In the genomic region with DNA sequence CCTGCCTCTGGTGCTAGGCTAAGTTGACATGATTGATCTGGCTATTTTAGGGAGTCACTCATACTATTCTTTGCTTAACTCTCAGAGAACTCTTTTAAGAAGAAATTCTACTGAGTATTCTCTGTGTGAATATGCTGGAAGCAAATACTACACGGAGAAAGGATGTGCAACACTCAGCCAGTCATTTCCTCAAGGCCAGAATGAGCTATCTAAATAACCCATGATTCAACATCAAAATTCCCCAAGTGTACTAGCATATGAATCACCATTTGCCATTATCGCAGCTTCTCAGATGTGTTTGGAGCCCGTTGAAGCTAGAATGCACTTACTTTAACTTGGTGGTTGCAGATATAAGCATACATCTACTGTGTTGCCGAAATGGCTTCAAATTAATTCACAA, we compare ENCODE assay signal across 20 mouse cellular contexts.
DNase-seq lines count a peak whose midpoint lies in the region; ATAC-seq lines count a peak whose summit lies in the region.
"Had no signal": no experiment of that assay in that cellular context is flagged by ENCODE, and none has a peak within 500 bp of the region (broad histone marks: within the 10 kb centered on the region; RNA-seq: fewer than 3 reads in every experiment).

No protein-coding gene starts in this region.

- H3K9ac ChIP-seq in midbrain, embryonic 16.5 days (ENCODE audit: low read depth, low read length), result no peak overlapping the region
- no peak overlapping the region for H3K9ac ChIP-seq in midbrain, embryonic 14.5 days (replicated peaks; ENCODE audit: low read length)
- H3K9ac ChIP-seq: embryonic facial prominence, embryonic 12.5 days; embryonic facial prominence, embryonic 15.5 days; forebrain, embryonic 15.5 days; hindbrain, embryonic 12.5 days; hindbrain, embryonic 15.5 days had no signal

- H3K4me1 ChIP-seq in midbrain, embryonic 16.5 days (ENCODE audit: control insufficient read depth, insufficient read depth, low read length), result no peaks in the 10 kb centered on the region
- peaks cover 15% of the 10 kb centered on the region for H3K4me1 ChIP-seq in midbrain, embryonic 14.5 days (ENCODE audit: control insufficient read depth, insufficient read depth, low read length)
- H3K4me1 ChIP-seq: embryonic facial prominence, embryonic 12.5 days; embryonic facial prominence, embryonic 15.5 days; hindbrain, embryonic 12.5 days had no signal

- peak overlapping the region; percentile 18; the same call in 1 of the 2 replicates for H3K27ac ChIP-seq in midbrain, embryonic 16.5 days (ENCODE audit: low read length)
- H3K27ac ChIP-seq in midbrain, embryonic 14.5 days (replicated peaks; ENCODE audit: low read depth, low read length), result no peak overlapping the region
- H3K27ac ChIP-seq: embryonic facial prominence, embryonic 12.5 days; embryonic facial prominence, embryonic 15.5 days; forebrain, embryonic 15.5 days; gastrocnemius, adult 2 months; hindbrain, embryonic 12.5 days; hindbrain, embryonic 15.5 days had no signal

- no peak for DNase-seq in frontal cortex, postnatal 10 days (ENCODE audit: low spot score in 2 of 2)
- DNase-seq in midbrain, embryonic 14.5 days, result no peak
- DNase-seq in NIH3T3 (ENCODE audit: low read depth), result peak; percentile 61
- DNase-seq in neural tube, embryonic 10.5 days (ENCODE audit: extremely low spot score, low spot score), result no peak
- DNase-seq: adrenal gland, postnatal 10 days; cerebellum, adult 18-20 months; cerebellum, adult 9-10 months; cerebellum, postnatal 14 days; gastrocnemius, adult 2 months; gastrocnemius, postnatal 14 days; heart, adult 11 months had no signal

- peak; percentile 59 for ATAC-seq in frontal cortex, adult (ENCODE audit: low TSS enrichment)
- ATAC-seq in midbrain, embryonic 16.5 days, result no peak
- ATAC-seq in midbrain, embryonic 14.5 days (ENCODE audit: low FRiP score, low TSS enrichment), result no peak
- ATAC-seq: forebrain, embryonic 15.5 days; intestine, postnatal 0 days had no signal

- H3K4me3 ChIP-seq in midbrain, embryonic 16.5 days (ENCODE audit: low read depth, low read length), result no peak overlapping the region
- no peak overlapping the region for H3K4me3 ChIP-seq in midbrain, embryonic 14.5 days (replicated peaks; ENCODE audit: low read depth, low read length)
- H3K4me3 ChIP-seq: embryonic facial prominence, embryonic 12.5 days; embryonic facial prominence, embryonic 15.5 days; forebrain, embryonic 15.5 days; gastrocnemius, adult 2 months; hindbrain, embryonic 12.5 days; hindbrain, embryonic 15.5 days had no signal

- H3K4me2 ChIP-seq in midbrain, embryonic 16.5 days (ENCODE audit: low read length), result no peak overlapping the region
- H3K4me2 ChIP-seq in midbrain, embryonic 14.5 days (ENCODE audit: low read length), result no peak overlapping the region
- H3K4me2 ChIP-seq: embryonic facial prominence, embryonic 12.5 days; embryonic facial prominence, embryonic 15.5 days; forebrain, embryonic 15.5 days; heart, embryonic 11.5 days; hindbrain, embryonic 12.5 days; hindbrain, embryonic 15.5 days had no signal

- H3K27me3 ChIP-seq in midbrain, embryonic 16.5 days (ENCODE audit: control insufficient read depth, insufficient read depth, low read depth, low read length), result no peaks in the 10 kb centered on the region
- no peaks in the 10 kb centered on the region for H3K27me3 ChIP-seq in midbrain, embryonic 14.5 days (ENCODE audit: control insufficient read depth, insufficient read depth, low read length)
- H3K27me3 ChIP-seq: embryonic facial prominence, embryonic 12.5 days; embryonic facial prominence, embryonic 15.5 days; forebrain, embryonic 15.5 days; hindbrain, embryonic 12.5 days; hindbrain, embryonic 15.5 days had no signal

- no peaks in the 10 kb centered on the region for H3K36me3 ChIP-seq in midbrain, embryonic 16.5 days (ENCODE audit: control insufficient read depth, insufficient read depth, low read length)
- no peaks in the 10 kb centered on the region for H3K36me3 ChIP-seq in midbrain, embryonic 14.5 days (ENCODE audit: control insufficient read depth, insufficient read depth, low read length)
- H3K36me3 ChIP-seq: embryonic facial prominence, embryonic 12.5 days; embryonic facial prominence, embryonic 15.5 days; forebrain, embryonic 15.5 days; hindbrain, embryonic 12.5 days; hindbrain, embryonic 15.5 days had no signal

- no peaks in the 10 kb centered on the region for H3K9me3 ChIP-seq in midbrain, embryonic 16.5 days (replicated peaks; ENCODE audit: control insufficient read depth, low read length, poor library complexity, severe bottlenecking)
- no peaks in the 10 kb centered on the region for H3K9me3 ChIP-seq in midbrain, embryonic 14.5 days (ENCODE audit: control insufficient read depth, low read length)
- H3K9me3 ChIP-seq: embryonic facial prominence, embryonic 12.5 days; embryonic facial prominence, embryonic 15.5 days; forebrain, embryonic 15.5 days; hindbrain, embryonic 12.5 days; hindbrain, embryonic 15.5 days had no signal

- 67% methylated on average over 4 of the region's 4 CpGs for WGBS in midbrain, embryonic 16.5 days
- 79% methylated on average over 4 of the region's 4 CpGs for WGBS in midbrain, embryonic 14.5 days
